Mouse (Mus musculus) cerebellum, adult 9-11 months (tissue): ENCODE data around the gene Glis1.
A peak's percentile ranks its signal among the peaks of the same experiment; 100 is the strongest.

Experiments used
- DNase-seq: peaks from one replicate; pipeline ENCODE4 v3.0.0; 2022

The Glis1 gene

DNA sequence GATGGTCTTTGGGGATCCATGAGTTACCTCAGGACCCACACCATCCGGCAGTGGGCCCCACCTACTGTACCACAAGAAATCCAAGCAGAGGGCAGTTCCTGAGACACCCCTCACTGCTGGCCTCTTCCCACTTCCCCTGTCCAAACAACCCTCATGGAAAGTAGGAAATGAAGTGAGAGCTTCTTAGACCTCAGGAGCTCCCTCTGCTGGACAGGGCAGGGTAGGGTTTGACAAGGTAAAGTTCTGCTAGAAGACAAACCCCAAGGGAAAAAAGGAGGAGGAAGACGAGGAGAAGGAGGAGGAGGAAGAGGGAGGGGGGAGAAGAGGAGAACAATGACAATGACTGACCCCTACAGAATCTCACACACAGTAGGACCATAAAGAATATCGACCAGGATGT lies 203.3 kb downstream of the Glis1 start:
- no peak for DNase-seq

DNA sequence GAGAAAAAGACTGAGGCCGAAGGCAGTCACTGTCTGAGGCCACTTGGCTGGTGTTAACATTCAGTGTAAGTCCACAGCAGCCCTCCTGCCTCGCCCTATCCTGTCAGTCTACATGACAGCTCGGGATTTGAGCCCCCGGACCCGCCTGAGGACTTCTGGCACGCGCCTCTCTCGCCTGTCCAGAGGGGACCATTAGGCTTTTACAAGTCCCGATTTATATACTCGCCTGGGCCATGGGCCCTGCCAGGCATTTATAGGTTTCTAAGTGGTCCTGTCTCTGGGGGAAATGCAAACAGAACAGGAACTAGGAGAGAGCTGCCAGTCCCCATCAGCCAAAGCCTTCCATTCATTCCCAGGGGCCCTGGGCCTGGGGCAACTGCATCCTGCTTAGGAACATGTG lies 203.9 kb downstream of the Glis1 start:
- no peak for DNase-seq

DNA sequence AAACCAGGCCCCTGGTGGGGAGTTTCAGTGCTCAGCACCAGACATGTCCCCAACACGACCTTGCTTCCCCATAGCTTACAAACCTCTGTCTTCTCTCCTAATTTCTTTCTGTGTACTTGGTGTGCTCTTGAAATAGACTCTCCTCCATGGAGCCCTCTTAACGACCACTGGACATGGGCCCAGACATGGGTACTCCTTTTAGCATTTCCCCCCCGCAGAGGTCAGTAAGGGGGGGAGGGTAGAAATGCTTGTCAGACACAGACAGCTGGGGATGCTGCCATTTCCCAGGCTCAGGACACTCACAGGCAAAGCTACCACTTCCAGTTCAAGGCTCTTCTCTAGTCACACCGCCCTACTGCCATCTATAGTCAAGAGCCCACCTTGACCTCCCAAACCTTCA lies 207.2 kb downstream of the Glis1 start:
- DNase-seq = no peak

DNA sequence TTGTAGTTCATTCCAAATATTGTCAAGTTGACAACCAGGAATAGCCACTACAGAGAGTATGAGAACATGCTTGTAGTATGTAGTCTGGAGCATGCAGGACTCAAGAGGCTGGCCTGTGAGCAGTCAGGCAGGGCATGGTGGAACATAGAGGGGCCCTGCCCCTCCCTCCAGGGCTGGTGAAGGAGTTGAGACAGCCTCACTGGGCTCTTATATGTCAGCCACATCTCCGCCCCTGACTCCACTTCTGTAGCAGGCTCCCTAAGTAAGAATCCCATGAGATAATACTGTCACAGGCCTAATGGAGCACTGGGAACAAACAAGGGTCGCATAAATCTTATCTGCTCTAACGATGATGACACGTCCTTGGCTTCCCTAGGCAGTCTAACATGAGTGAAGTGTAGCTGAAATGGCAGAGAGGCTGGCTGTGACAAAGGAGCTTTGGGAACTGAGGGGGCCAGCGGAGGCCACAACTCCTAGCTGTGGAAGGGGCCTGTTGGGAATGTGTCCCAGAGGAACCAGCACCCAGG lies 214.6 kb downstream of the Glis1 start:
- DNase-seq = no peak

DNA sequence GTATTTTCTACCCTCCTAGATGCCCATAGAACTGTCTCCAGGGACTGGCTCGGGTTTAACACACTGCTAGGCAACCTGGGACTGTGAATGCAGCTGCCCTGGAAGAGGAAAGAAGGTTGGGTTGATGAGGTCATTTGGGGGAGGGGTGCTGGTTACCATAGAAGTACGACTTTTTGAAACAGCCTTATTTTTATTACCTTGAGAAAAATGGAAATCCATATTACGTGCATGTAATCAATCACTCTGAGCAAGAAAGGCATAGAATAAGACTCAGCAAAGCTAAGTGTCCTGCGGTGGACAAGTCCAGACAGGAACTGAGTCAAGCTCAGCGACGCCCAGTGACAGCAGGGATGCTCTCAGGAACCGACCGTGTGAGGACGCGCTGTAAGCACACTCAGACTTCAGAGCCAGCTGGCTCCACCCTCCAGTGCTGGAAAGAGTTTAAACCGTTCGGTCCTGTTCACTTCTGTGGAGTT lies 216.7 kb downstream of the Glis1 start:
- DNase-seq = no peak

DNA sequence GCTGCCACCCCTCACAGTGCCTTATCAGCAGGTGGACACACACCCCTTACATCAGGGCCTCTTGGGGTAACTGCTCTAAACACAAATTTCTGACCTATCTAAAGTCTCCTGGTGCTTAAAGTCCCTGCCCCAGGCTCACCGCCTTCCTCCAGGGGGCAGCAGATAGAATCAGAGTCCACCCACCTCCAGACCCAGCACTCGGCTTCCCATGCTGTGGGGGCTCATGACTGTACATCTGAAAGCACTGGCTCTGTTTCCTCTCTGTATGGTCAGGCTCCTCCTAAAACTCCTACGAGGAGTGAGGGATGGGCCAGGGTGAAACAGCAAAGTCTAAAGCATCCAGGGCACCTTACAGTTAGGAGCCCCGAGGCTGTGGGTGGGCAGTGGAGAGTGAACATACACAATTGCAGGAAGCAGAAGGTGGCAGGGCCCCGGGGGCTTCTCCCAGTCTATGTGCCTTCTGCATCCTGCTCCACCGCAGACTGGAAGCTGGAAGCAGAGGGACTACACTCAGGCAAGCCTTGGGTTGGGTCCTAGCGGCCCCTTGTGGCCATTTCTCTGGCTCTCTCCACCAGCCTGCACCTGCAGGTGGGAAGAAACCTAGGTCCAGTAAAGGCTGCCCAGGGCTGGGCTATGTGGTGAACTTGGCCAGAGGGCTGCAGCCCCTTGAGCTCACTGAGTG lies 218.3 kb downstream of the Glis1 start:
- peak; percentile 66 for DNase-seq

DNA sequence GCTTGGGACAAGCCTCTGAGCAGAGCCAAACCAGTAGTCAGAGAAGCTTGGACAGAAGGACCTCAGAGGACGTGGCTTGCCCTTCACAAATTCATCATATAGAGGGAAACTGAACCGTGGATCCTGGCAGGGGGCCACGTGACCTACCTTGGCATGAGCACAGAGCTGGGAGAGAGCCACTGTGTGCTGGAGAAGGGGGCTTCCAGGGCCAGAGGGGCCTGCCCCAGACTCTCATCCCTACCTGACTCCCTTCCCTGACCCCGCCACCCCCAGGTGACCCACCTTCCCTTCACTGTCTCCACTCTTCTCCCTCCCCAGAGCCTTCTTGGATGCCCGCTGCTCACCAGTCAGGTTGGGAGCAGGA lies 218.9 kb downstream of the Glis1 start:
- DNase-seq = no peak

DNA sequence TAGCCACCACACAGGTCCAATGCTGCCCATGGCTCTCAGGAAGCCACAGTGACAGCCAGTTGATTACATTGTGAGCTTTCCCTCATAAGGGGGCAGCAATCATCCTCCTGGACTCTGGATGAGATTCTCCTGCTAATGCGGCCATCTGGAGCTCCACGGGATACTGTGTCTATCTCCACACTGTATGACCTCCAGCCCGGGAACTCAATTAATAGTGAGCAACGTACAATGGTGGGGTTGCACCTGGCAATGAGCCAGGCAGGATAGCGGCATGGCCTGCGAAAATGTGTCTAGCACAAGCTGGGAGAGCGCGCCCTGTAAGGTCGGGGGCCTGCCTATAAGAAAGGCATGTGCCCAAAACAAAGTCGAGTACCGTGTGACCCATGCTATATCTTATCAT lies 226.3 kb downstream of the Glis1 start:
- DNase-seq = peak; percentile 43

DNA sequence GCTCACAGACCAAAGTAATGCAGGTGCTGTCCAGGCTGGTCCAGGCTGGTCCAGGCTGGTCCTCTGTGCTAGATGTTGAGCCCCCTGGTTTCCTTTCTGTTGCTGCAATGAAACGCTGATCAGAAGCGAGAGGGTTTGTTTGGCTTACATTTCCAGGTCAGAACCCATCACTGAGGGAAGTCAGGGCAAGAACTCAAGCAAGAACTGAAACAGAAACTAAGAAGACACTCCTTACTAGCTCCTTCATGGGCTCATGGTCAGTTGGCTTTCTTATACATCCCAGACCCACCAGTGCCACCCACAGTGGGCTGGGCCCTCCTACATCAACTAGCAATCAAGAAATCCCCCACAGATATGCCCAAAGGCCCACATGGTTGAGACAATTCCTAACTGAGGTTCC lies 234.1 kb downstream of the Glis1 start:
- no peak for DNase-seq

DNA sequence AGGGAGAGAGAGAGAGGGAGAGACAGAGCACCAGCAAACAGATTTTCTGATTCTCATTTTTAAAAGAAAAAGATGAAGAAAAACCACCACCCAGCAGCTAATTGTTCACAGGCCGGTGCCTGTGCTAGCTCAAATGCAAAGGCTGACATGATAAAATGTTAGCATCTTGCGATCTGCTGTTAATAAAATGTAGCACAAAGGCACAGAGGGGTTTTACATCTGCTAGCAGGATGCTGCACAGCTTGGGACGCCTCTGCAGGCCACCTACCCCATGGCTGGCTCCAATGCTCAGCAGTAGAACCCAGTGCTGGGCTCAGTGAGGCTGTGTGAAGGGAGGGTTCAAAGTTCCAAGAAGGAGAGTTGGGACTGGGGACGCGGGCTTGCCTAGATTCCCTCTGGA lies 236.3 kb downstream of the Glis1 start:
- no peak for DNase-seq

DNA sequence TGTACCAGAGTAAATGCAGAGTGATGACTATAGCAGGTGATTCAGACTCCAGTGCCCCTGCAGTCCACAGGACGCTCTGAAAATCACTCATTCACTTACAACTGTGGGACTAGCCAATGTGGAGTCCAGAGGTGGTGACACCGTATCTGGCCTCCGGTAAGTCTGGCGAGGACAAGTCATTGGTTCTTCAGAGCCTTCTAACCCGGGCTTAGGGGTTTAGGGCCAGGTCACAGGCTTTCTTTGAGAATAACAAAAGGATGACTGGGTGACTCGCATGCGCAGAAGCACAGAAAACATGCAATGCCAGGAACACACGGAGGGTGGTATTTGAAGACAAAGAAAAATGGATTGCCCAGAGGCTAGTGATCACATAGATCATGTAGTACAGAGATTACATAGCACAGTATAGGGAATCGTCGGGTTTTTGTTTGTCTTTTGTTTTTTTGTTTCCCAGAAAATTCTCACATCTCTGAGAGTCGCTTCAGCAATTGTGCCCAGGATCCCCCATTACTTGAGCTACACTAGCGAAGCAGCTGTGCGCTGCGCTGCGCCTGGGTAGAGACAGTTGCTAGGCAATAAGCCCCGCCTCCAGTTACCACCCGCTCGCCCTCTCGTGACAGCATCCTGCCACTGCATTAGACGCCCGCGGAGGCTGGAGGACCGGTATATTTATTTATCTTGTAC lies 239.4 kb downstream of the Glis1 start:
- DNase-seq = peak; percentile 13

DNA sequence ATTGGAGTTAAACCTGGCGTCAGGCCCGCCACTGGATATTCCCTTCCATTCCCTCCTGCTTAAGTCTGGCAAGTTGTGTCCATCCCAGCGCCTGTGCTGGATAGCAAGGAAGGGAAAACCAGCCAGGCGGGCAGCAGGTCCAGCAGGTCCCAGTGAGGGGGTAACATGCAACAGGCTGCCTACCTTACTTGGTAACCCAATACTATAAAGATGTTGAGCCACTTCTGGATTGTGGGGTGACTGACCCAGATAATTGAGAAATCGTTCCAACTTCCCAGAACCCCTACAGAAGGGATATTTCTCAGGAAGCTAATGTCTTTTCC lies 239.9 kb downstream of the Glis1 start:
- no peak for DNase-seq

DNA sequence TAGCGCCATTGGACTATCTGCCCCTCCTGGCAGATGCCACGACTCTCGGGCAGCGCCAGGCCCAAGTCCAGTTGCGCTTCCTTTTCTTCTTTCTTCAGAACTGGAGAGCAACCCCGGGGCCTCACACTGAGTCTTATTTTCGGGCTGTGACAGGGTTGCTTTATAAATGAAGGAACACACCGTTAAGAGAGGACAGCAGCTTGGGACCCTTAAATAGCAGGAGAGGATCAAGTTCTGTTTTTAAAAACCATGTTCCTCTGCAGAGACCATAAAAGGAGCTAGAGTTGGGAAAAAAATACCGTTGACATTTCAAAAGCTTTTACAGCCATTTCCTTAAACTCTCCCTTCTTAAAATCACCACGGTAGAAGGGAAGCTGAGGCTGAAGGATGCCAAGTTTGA lies 241.3 kb downstream of the Glis1 start:
- DNase-seq = no peak

DNA sequence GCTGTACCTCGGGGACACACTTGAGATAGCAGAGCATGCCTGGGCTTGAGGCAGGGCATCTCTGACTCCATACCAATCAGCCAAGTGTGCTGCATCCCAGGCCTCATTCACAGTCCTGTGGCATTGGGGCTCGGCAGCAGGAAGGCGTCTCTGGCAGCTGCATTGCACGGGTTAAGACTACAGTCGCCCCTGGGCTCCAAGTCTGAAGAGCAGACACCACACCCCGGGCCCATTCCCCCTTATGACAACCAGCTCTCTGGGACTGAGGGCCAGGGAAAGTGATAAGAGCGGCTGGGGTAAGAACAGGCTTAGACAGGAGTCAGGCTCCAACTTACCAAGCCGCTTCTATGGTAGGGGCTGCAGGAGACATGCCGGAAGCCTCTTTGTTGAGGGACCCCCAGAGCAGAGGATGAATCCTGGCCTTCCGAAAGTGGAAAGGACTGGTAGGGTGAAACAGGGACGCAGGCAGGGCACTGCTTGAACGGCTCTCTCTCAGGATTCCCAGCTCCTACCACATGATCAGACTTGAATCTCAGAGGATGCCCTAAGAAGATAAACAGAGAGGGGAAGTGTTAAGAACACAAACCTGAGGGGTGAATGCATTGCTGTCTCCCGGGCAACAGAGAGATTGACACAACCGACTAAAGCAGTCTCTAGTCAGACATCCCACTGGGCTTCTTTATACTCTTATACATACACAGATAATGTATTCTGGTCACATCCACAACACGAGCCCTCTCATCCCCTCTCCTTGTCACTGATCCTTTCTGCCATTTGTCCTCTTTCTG lies 246.1 kb downstream of the Glis1 start:
- DNase-seq = no peak

DNA sequence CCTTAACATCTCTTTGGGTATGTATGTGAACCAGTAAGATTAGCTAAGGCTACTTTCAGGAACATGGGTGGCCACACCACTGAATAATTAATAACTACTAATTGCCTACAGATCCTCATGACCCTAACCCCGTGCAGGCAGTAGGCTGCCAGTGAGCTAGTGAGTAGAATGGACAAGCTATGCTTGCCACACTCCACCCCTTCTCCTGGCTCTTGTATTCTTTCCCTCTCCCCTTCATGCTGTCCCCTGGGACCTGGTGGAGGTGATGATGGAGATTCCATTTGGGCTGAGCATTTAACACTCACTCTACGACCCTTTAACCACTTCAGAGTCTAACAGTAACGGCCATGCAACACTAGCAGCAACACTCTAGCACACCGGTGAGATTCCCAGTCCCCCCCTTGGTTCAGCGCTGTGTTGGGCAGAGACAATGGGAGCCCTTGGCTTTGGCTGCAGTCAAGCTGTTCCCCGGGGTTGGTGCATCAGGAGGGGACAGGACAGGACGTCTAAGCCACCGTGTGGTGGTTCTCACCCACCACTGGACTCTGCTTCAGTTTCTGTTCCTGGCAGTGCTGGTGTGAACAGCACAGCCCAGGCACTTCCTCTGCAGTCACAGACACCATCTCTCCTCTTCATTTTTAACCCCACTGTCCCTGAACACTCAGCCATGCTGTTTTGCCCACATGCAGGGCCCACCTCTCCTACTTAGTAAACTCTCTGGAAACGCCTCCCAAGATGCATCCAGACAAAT lies 246.9 kb downstream of the Glis1 start:
- DNase-seq = no peak

DNA sequence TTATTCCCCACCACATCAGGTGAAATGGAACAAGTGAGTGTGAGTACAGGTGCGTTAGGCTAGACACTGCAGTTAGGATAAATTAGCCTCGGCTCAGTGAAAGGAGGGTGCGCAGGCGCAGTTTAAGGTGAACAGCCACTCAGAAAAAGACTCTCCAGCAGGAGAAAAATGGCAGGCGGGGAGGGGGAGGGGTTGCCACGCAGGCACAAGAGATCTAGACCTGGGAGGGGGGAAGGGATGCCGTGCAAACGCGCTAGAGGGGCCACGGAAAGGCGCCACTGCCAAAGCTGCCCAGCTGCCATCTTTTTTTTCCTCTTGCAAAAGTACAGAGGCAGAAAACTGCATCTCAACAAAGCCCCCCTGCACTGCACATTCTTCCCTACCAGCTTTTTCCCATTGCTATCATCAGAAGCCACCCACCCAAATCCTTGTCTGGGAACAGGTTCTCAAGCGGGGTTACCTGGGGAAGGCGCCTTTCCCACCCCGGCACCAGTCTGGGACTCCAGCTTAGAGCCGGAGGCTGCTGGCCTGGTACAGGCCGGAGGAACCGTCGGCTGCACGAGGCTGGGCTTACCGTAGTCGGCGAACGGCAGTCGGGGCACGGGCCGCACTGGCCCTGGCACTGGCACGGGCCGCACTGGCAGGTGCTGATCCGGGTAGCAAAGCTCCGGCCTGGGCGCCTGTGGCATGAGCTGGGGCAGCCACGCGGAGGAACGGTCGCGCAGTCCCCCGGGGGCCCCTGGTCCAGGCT lies 248.8 kb downstream of the Glis1 start:
- no peak for DNase-seq

DNA sequence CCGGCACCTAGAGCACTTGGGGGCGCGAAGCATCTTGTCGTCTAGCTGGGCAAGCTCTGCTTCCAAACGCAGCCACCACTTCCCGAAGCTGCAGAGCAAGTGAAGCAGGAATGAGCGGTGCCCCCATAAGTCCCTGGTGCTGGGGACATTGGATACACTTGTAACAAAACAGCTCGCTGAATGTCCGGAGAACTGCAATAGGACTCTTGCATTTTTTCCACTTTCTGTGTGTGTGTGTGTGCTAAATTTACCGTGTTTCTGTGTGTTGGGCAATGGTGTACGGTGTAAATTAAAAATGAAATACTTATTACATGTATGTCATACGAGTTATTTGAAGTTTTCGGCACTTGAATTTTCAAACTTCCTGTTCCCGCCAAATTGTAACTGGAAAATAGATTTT lies 249.7 kb downstream of the Glis1 start, which contains the start of gene Dmrtb1:
Gene Dmrtb1 (minus strand): TSS at position 101 of the 400 bp plus-strand sequence.
- no peak for DNase-seq
